Mouse (Mus musculus) erythroblast, embryonic 14.5 days (primary cell): ENCODE data around the gene Gm47955.

Experiments used
- GATA1 ChIP-seq: IDR thresholded peaks from 2 replicates; pipeline ENCODE4 v1.6.1; 2012; ENCODE audit warnings: low read length, inconsistent platforms, mixed read lengths
- TAL1 ChIP-seq: IDR thresholded peaks from 3 replicates; pipeline ENCODE4 v1.6.1; 2012; ENCODE audit warnings: low read length, inconsistent platforms, mixed read lengths

- no peak for TF ChIP-seq TAL1
- no peak for TF ChIP-seq GATA1
Observed at GRCm38 (mm10) chr1:83006218-83007179, 46.4 kb downstream of the Gm47955 start.
